Mouse (Mus musculus) heart, embryonic 13.5 days (tissue): Measurements from ENCODE around the gene Glb1l. TPM values are rescaled to one million over a fixed set of nuclear protein-coding genes. Genes with fewer than 3 reads are reported as not detected.

Experiments used
- ATAC-seq: fragments of 200-750 bp; cut with Nextera tagmentation; 2 replicates; pipeline ENCODE4 v1.8.0; 2017; ENCODE audit warnings: moderate TSS enrichment; ENCODE audit not compliant: insufficient number of reproducible peaks, low FRiP score, low TSS enrichment; ENCODE audit errors: extremely low read depth
- H3K27ac ChIP-seq: fragments of 300-500 bp; sonication (generic); replicated peaks from 2 replicates; pipeline ENCODE4 v1.5.1; 2015; ENCODE audit warnings: moderate library complexity, mild to moderate bottlenecking, inconsistent platforms
- H3K27me3 ChIP-seq: fragments of 300-500 bp; sonication (generic); replicated peaks from 2 replicates; pipeline ENCODE4 v1.6.1; 2015; ENCODE audit warnings: mild to moderate bottlenecking, inconsistent platforms
- H3K36me3 ChIP-seq: fragments of 300-500 bp; sonication (generic); 2 replicates; pipeline ENCODE4 v1.6.1; 2015; ENCODE audit warnings: mild to moderate bottlenecking, inconsistent platforms
- H3K4me1 ChIP-seq: fragments of 300-500 bp; sonication (generic); 2 replicates; pipeline ENCODE4 v1.6.1; 2015; ENCODE audit warnings: inconsistent platforms
- H3K4me2 ChIP-seq: fragments of 300-500 bp; sonication (generic); 2 replicates; pipeline ENCODE4 v1.6.1; 2015; ENCODE audit warnings: inconsistent platforms, mild to moderate bottlenecking, moderate library complexity
- H3K4me3 ChIP-seq: fragments of 300-500 bp; sonication (generic); 2 replicates; pipeline ENCODE4 v1.5.1; 2015; ENCODE audit warnings: moderate library complexity, mild to moderate bottlenecking, inconsistent platforms
- H3K9ac ChIP-seq: fragments of 300-500 bp; sonication (generic); 2 replicates; pipeline ENCODE4 v1.6.1; 2015; ENCODE audit warnings: inconsistent platforms, mild to moderate bottlenecking, moderate library complexity
- H3K9me3 ChIP-seq: fragments of 300-500 bp; sonication (generic); 2 replicates; pipeline ENCODE4 v1.6.1; 2016; ENCODE audit warnings: inconsistent platforms
- WGBS: fragments of 180-500 bp; shearing (Covaris S2); methylation state at CpG from one replicate; pipeline ENCODE4 v1.1.7; 2015; ENCODE audit warnings: mixed read lengths; 5-methylcytosine and 5-hydroxymethylcytosine counted together
- polyA plus RNA-seq: library from polyadenylated mRNA; unstranded; fragments of >200 nt; fragmentation: Nextera tagmentation; extraction: Ambion mirVana; gene quantifications from 2 replicates; pipeline ENCODE4 v1.2.1, GENCODE M21; 2015

Glb1l gene
- polyA plus RNA-seq, 1 experiment from 2014 or later: 8.2 TPM

DNA sequence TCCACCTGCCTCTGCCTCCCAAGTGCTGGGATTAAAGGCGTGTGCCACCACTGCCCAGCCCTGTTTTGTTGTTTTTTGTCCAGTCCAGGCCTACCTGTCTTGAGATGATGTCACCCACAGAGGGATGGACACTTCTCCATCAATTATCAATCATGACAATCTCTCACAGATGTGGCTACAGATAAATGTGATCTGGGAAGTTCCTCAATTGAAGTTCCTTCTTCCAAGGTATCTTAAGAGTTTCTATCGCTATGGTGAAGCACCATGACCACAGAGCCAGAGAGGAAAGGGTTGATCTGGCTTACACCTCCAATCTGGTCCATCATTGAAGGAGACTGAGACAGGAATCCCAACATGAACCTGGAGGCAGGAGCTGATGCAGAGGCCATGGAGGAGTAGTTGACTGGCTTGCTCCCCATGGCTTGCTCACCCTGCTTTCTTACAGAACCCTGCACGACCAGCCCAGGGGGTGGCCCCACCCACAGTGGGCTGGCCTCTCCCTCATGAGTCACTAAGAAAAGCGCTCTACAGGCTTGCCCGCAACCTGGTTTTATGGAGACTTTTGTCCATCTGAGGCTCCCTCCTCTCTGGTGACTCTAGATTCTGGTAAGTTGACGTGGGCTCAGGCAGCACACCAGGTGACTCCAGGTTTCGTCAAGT lies 19.9 kb upstream of the Glb1l start:
- 64% methylated on average over 7 of the region's 7 CpGs for WGBS
- H3K4me1 ChIP-seq: peaks cover 40% of the 10 kb centered on the region
- no peak overlapping the region for H3K9ac ChIP-seq
- H3K9me3 ChIP-seq: no peaks in the 10 kb centered on the region
- no peak for ATAC-seq
- no peak overlapping the region for H3K27ac ChIP-seq
- H3K36me3 ChIP-seq: no peaks in the 10 kb centered on the region
- no peaks in the 10 kb centered on the region; the same call in 1 of the 2 replicates for H3K27me3 ChIP-seq
- no peak overlapping the region for H3K4me2 ChIP-seq
- H3K4me3 ChIP-seq: no peak overlapping the region

DNA sequence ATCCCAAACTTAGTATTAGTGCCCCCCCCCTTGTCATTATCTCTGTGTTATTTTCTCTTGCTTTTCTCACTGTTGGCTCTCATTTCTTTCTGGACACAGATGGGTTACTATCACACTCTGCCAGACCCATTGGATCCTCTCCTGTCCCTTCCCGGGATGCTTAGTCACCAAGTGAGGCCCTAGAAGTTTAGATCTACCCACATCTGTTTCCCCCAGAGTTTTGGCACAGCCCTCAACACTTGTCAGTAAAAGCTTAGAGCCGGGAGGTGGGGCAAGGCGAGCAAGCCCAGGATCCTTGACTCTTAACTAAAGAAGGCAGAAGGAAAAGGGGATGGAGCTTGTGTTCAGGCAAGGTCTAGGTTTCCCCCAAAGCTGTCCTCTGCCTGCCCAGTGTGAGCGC lies 18.5 kb upstream of the Glb1l start:
- Histone ChIP-seq H3K4me3 (no peak overlapping the region), H3K36me3 (no peaks in the 10 kb centered on the region), H3K27me3 (peaks cover 3% of the 10 kb centered on the region), H3K4me1 (peaks cover 32% of the 10 kb centered on the region), H3K4me2 (no peak overlapping the region), H3K9ac (no peak overlapping the region), H3K27ac (no peak overlapping the region), H3K9me3 (no peaks in the 10 kb centered on the region)
- ATAC-seq: no peak
- 52% methylated on average over 4 of the region's 4 CpGs for WGBS

DNA sequence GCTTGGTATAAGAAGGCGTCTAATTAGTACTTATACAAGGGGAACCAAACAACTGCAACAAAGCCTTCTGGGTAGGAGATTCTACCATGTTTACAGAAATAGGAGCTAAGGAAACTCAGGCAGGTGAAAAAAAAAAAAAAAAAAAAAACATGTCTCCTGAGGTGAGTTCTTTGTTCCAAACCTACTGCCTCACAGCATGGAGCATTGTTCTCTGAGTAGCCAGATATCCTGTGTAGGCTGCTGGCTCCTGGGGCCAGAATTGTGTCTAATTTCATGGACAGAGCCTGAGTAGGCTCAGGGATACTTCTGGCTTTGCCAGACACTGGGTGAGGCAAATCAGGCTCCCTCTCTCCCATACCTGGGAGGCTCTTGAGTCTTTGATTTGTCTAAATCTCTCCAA lies 17.0 kb upstream of the Glb1l start:
- H3K9ac ChIP-seq: no peak overlapping the region
- no peak for ATAC-seq
- no peaks in the 10 kb centered on the region for H3K36me3 ChIP-seq
- no peak overlapping the region for H3K4me2 ChIP-seq
- no peak overlapping the region for H3K27ac ChIP-seq
- no peak overlapping the region for H3K4me3 ChIP-seq
- peaks cover 30% of the 10 kb centered on the region for H3K4me1 ChIP-seq
- no peaks in the 10 kb centered on the region for H3K9me3 ChIP-seq
- 48% methylated on average over 1 of the region's 1 CpGs for WGBS
- peaks cover 4% of the 10 kb centered on the region for H3K27me3 ChIP-seq

DNA sequence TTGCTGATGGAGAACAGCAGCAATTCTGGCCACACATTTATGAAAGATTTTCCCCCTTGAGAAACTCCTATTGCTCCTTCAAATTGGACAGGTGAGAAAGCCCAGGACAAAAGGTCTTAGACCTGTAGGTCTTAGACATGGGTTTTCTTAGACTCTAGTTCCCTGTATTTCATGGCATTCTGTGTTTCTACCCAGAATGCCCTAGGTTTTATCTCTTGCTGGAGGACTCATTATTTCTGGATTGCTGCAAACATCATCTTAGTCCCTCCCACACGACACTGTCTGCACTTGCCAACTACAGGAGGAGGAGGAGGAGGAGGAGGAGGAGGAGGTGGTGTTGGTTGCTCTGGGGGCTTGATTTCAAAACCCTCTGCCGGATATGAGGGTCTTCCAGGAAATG lies 15.5 kb upstream of the Glb1l start:
- Histone ChIP-seq H3K9ac (no peak overlapping the region), H3K4me3 (no peak overlapping the region), H3K4me2 (no peak overlapping the region), H3K9me3 (no peaks in the 10 kb centered on the region), H3K27me3 (peaks cover 19% of the 10 kb centered on the region), H3K27ac (no peak overlapping the region), H3K4me1 (peaks cover 30% of the 10 kb centered on the region), H3K36me3 (no peaks in the 10 kb centered on the region)
- WGBS: 52% methylated on average over 2 of the region's 2 CpGs
- ATAC-seq: no peak

DNA sequence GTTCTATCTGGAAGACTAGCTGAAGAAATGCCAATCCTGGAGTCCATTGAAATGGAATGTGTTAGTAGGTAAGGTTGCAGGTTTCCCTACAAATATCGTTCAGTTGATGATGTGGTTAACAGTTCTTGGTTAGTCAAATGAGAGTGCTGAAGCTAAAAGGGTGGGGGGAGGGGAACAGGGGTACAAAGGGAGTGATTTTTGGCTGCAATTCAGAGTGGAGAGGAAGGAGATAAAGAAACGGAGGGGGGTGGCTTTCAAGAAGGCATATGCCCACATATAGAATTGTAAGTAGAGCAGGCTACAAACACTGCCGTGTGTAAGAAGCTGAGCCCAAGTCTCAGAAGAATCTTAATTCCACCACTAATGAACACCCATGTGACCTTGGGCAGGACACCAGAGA lies 14.9 kb upstream of the Glb1l start:
- no peak overlapping the region for H3K4me2 ChIP-seq
- H3K27ac ChIP-seq: no peak overlapping the region

DNA sequence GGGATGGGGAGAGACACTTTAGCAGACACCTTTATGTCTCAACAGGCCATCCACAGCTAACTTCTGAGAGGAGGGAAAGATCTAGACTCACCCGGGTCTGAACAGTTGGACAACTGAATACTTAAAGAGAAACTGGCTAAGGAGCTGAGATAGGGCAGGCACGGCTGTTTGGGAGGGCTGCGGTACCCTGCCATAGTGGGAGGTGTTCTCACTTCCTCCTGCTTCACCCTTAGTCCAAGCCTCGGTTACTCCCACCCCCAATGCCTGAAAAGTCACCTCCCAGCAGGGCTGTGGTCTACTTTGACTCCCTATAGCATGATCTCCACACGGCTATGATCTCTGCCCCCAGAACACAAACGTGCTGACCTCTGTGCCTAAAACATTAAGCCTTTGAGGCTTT lies 12.9 kb upstream of the Glb1l start:
- H3K27me3 ChIP-seq: peaks cover 44% of the 10 kb centered on the region
- WGBS: 52% methylated on average over 6 of the region's 6 CpGs
- no peaks in the 10 kb centered on the region for H3K36me3 ChIP-seq
- H3K4me2 ChIP-seq: no peak overlapping the region
- H3K4me3 ChIP-seq: no peak overlapping the region
- H3K27ac ChIP-seq: no peak overlapping the region
- H3K4me1 ChIP-seq: peaks cover 39% of the 10 kb centered on the region
- H3K9ac ChIP-seq: no peak overlapping the region
- no peak for ATAC-seq
- no peaks in the 10 kb centered on the region for H3K9me3 ChIP-seq

More for the DNA sequence above, 14.9 kb upstream of the Glb1l start:
- H3K4me3 ChIP-seq: no peak overlapping the region
- no peaks in the 10 kb centered on the region for H3K36me3 ChIP-seq
- no peak for ATAC-seq
- H3K9ac ChIP-seq: no peak overlapping the region
- peaks cover 30% of the 10 kb centered on the region for H3K4me1 ChIP-seq
- H3K9me3 ChIP-seq: no peaks in the 10 kb centered on the region
- 39% methylated on average over 3 of the region's 3 CpGs for WGBS
- peaks cover 26% of the 10 kb centered on the region for H3K27me3 ChIP-seq

DNA sequence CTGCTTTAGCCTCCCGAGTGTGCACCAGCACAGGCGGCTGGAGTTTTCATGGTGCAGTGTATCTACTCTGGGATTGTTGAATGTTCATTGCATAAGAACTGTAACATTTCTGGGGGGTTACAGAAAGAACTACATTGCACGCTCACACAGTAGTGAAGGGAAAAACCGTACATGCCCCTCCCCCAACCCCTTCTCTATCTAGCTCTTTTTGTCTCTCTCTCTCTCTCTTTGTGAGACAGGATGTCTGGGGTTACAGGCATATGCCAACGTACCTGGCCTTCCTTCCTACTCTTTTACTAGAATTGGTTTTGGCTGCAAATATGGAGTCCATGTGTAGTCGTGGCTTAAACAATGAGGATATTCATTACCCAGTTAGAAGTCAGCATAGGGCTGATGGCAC lies 12.3 kb upstream of the Glb1l start:
- H3K27ac ChIP-seq: no peak overlapping the region
- H3K4me2 ChIP-seq: no peak overlapping the region
- H3K9ac ChIP-seq: no peak overlapping the region
- H3K9me3 ChIP-seq: no peaks in the 10 kb centered on the region
- 65% methylated on average over 6 of the region's 6 CpGs for WGBS
- H3K4me1 ChIP-seq: peaks cover 44% of the 10 kb centered on the region
- no peaks in the 10 kb centered on the region for H3K36me3 ChIP-seq
- peaks cover 50% of the 10 kb centered on the region for H3K27me3 ChIP-seq
- ATAC-seq: no peak
- no peak overlapping the region for H3K4me3 ChIP-seq

DNA sequence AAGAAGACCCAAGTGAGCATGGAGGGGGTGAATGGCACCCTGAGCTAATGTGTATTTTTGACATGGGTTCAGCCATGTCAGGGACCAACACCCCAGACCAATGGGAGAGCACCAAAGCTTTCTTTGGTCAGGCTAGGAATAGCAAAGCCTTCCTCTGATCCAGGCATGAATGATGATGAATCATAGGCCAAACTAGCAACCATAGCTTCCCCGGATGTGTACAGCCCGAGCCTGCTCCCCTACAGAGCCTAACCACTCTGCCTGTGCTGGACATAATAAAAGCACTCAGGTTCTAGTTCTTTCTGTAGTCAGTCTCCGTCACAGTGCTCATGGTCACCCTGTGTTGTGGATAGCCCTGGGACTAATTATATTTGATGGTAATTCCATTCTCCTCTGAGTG lies 10.9 kb upstream of the Glb1l start:
- Histone ChIP-seq H3K9ac (no peak overlapping the region), H3K9me3 (no peaks in the 10 kb centered on the region), H3K4me2 (no peak overlapping the region), H3K27ac (no peak overlapping the region), H3K36me3 (no peaks in the 10 kb centered on the region), H3K4me3 (no peak overlapping the region), H3K4me1 (peaks cover 38% of the 10 kb centered on the region), H3K27me3 (peaks cover 64% of the 10 kb centered on the region)
- no peak for ATAC-seq
- 75% methylated on average over 3 of the region's 3 CpGs for WGBS

DNA sequence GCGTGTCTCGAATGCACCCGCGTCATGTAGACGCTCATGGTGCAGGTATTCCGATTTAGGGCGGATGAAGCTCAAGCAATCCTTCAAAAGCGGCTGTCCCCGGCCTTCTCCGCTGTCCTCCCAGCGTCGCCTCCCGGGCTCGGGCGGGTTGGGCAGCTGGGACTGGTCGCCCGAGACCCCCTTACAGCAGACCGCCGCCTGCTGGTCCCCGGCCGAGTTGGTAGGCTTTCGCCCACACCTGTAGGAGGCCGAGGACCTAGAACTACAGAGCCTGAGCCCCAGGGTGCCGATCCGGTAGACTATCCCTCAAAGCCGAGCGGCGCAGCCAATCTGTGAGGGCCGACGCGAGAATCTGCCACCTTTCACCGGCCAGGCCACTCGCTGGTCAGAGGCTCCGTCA lies 8.9 kb upstream of the Glb1l start, which contains the start of gene Tuba4a:
Gene Tuba4a, minus strand, starts transcription at position 335 of the 400 bp plus-strand sequence.
- Histone ChIP-seq H3K27me3 (peaks cover 72% of the 10 kb centered on the region), H3K9me3 (no peaks in the 10 kb centered on the region), H3K27ac (peak within 1 kb of the TSS; percentile 54), H3K9ac (peak within 1 kb of the TSS; percentile 83), H3K36me3 (peaks cover 17% of the 10 kb centered on the region), H3K4me1 (peaks cover 24% of the 10 kb centered on the region), H3K4me2 (peak within 1 kb of the TSS; percentile 99), H3K4me3 (peak within 1 kb of the TSS; percentile 68)
- ATAC-seq: 0 out of 2 replicates have a peak, but pooled peaks have one; percentile 6
- 1% methylated on average over 34 of the region's 34 CpGs for WGBS

DNA sequence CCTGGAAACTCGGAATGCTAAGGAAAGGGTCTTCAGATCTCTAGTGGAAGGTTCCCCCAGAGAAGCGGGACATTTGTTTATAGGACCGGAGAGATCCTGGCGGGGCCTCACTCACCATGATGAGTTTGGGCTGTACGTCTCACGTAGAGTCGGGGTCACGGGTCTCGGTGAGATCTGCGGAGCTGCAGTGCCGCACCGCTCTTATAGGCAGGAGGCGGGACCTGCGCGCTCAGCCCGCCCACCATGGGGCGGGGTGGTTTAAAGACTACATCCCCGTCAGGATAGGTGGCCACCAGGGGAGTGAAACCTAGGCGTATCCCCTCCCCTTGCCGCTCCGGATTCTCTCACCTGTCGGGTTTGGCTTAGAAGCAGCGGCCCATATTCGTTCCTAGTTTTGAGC lies 8.5 kb upstream of the Glb1l start:
- Histone ChIP-seq H3K27me3 (peaks cover 69% of the 10 kb centered on the region), H3K9me3 (no peaks in the 10 kb centered on the region), H3K36me3 (peaks cover 21% of the 10 kb centered on the region), H3K27ac (peak overlapping the region; percentile 54), H3K4me2 (peak overlapping the region; percentile 99), H3K4me1 (peaks cover 24% of the 10 kb centered on the region), H3K4me3 (peak overlapping the region; percentile 68), H3K9ac (peak overlapping the region; percentile 83)
- peak; percentile 85 for ATAC-seq
- WGBS: under 1% methylated on average over 24 of the region's 24 CpGs

DNA sequence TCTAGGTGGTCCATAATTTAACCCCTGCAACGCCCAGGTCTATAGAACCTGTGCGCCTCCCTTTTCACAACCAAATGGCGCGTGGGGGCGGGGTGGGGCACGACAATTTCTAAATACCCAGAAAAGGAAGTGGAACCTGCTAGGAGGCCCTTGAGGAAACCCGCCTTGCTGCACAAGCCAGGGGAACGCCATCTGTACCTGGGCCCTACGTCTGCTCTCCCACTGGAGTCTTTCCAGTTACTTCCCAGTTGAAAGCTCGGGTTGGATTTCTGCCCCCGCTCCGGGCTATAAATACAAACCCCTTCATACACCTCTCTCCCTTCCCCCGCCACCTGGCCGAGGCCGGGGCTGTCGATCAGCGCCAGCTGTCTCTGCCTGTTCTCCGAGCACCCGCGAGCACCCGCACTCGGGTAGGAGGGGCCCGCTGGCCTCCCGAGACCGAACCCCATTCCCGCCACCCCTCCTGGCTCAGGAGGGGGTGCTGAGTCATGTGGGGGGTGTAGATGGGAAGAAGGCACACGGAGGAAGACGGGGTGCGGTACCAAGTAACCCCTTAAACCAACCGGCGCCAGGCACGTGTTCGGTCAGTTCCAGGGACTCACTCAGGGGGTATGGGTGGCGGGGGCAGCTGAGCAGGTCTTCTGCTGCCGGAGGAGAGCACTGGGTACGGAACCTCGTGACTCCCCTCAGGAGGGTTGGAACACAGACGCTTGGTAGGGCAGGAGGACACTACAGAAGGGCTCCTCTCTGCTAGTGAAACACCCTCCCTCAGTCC lies 7.8 kb upstream of the Glb1l start:
- Histone ChIP-seq H3K9ac (peak overlapping the region; percentile 83), H3K4me2 (peak overlapping the region; percentile 99), H3K4me3 (peak overlapping the region; percentile 68), H3K36me3 (peaks cover 28% of the 10 kb centered on the region), H3K27me3 (peaks cover 69% of the 10 kb centered on the region), H3K9me3 (no peaks in the 10 kb centered on the region), H3K27ac (peak overlapping the region; percentile 54), H3K4me1 (peaks cover 27% of the 10 kb centered on the region)
- 1% methylated on average over 38 of the region's 38 CpGs for WGBS
- ATAC-seq: peak; percentile 72
